Mouse (Mus musculus): ENCODE data around the gene Zcchc9.

GRCm38 (mm10) chr13:91795593-91795992, 11.9 kb downstream of the Zcchc9 start:
- no peak for TF ChIP-seq POLR2A (IDR thresholded peaks at IDR 0.05; ENCODE audit: borderline replicate concordance, control insufficient read depth, low read depth, low read length)
- no peak for TF ChIP-seq CTCF (IDR thresholded peaks at IDR 0.05; ENCODE audit: control insufficient read depth, insufficient read depth, low read length)

Measured in bone marrow, adult 2 months (tissue).